ENCODE assay signal across 21 mouse cellular contexts in genomic region chr10:93596641-93597040, GRCm38 (mm10). TPM values are rescaled to one million over a fixed set of nuclear protein-coding genes. Genes with fewer than 3 reads are reported as not detected.
"Had no signal": no experiment of that assay in that cellular context is flagged by ENCODE, and none has a peak within 500 bp of the region (broad histone marks: within the 10 kb centered on the region; RNA-seq: fewer than 3 reads in every experiment).

No protein-coding gene starts in this region.

- H3K4me1 ChIP-seq: neural tube, embryonic 12.5 days; stomach, embryonic 15.5 days had no signal

- H3K27me3 ChIP-seq: lung, embryonic 15.5 days; midbrain, embryonic 15.5 days; neural tube, embryonic 12.5 days; stomach, embryonic 15.5 days had no signal

- DNase-seq: lung, adult 2 months; lung, postnatal 14 days; lung, postnatal 36 days; right cerebral cortex, postnatal 14 days; thymus, adult 2 months; thymus, postnatal 25 days; thymus, postnatal 4 days had no signal

- H3K4me3 ChIP-seq: lung, embryonic 15.5 days; megakaryocyte, embryonic 14.5 days; midbrain, embryonic 13.5 days; midbrain, embryonic 15.5 days; neural tube, embryonic 12.5 days; stomach, embryonic 15.5 days had no signal

- H3K27ac ChIP-seq: liver, embryonic 14.5 days; lung, embryonic 15.5 days; macrophage; midbrain, embryonic 13.5 days; midbrain, embryonic 15.5 days; neural tube, embryonic 12.5 days; stomach, embryonic 15.5 days; stomach, postnatal 0 days had no signal

- H3K36me3 ChIP-seq: lung, embryonic 15.5 days; midbrain, embryonic 13.5 days; midbrain, embryonic 15.5 days; neural tube, embryonic 12.5 days; stomach, embryonic 15.5 days had no signal

RNA-seq across cellular contexts. Expression of gene Ntn4, which starts 43.8 kb away (rescaled TPM):
- total RNA-seq: neutrophil, adult 5-6 weeks had no signal

RNA-seq across cellular contexts. Expression of gene Ccdc38, which starts 56.2 kb away (rescaled TPM):
- total RNA-seq: monocyte, adult 5-6 weeks; neutrophil, adult 5-6 weeks had no signal
- polyA plus RNA-seq: macrophage; urinary bladder, adult 2 months had no signal

RNA-seq across cellular contexts. Expression of gene Amdhd1, which starts 56.8 kb away (rescaled TPM):
- total RNA-seq: midbrain, postnatal 0 days; monocyte, adult 5-6 weeks; neutrophil, adult 5-6 weeks had no signal
- polyA plus RNA-seq: neural tube, embryonic 12.5 days; neural tube, embryonic 14.5 days had no signal
